Mouse (Mus musculus) embryonic facial prominence, embryonic 10.5 days (tissue): ENCODE results near the gene Cib1. TPM values are rescaled to one million over a fixed set of nuclear protein-coding genes. Genes with fewer than 3 reads are reported as not detected.

Experiments
- DNase-seq: peaks from one replicate; pipeline ENCODE4 v3.0.0-alpha.2; 2017; ENCODE audit warnings: low spot score
- H3K27ac ChIP-seq: fragments of 300-500 bp; sonication (generic); replicated peaks from 2 replicates; pipeline ENCODE4 v1.5.1; 2016; ENCODE audit warnings: mild to moderate bottlenecking
- H3K27me3 ChIP-seq: fragments of 300-500 bp; sonication (generic); replicated peaks from 2 replicates; pipeline ENCODE4 v1.6.1; 2016; ENCODE audit warnings: low read depth, mild to moderate bottlenecking; ENCODE audit not compliant: poor library complexity, severe bottlenecking
- H3K36me3 ChIP-seq: fragments of 300-500 bp; sonication (generic); replicated peaks from 2 replicates; pipeline ENCODE4 v1.6.1; 2016; ENCODE audit warnings: mild to moderate bottlenecking, moderate library complexity
- H3K4me1 ChIP-seq: fragments of 300-500 bp; sonication (generic); 2 replicates; pipeline ENCODE4 v1.6.1; 2016
- H3K4me3 ChIP-seq: fragments of 300-500 bp; sonication (generic); 2 replicates; pipeline ENCODE4 v1.5.1; 2016; ENCODE audit warnings: mild to moderate bottlenecking, moderate library complexity
- H3K9me3 ChIP-seq: fragments of 300-500 bp; sonication (generic); 2 replicates; pipeline ENCODE4 v1.6.1; 2016; ENCODE audit warnings: mild to moderate bottlenecking
- WGBS: fragments of 180-500 bp; shearing (Covaris S2); methylation state at CpG from one replicate; pipeline ENCODE4 v1.1.7; 2016; 5-methylcytosine and 5-hydroxymethylcytosine counted together
- polyA plus RNA-seq: library from polyadenylated mRNA; unstranded; fragments of >200 nt; fragmentation: Nextera tagmentation; extraction: Ambion mirVana; gene quantifications from 2 replicates; pipeline ENCODE4 v1.2.1, GENCODE M21; 2016

Gene Cib1
- 67.4 and 70.8 TPM in 2 replicates for polyA plus RNA-seq

DNA sequence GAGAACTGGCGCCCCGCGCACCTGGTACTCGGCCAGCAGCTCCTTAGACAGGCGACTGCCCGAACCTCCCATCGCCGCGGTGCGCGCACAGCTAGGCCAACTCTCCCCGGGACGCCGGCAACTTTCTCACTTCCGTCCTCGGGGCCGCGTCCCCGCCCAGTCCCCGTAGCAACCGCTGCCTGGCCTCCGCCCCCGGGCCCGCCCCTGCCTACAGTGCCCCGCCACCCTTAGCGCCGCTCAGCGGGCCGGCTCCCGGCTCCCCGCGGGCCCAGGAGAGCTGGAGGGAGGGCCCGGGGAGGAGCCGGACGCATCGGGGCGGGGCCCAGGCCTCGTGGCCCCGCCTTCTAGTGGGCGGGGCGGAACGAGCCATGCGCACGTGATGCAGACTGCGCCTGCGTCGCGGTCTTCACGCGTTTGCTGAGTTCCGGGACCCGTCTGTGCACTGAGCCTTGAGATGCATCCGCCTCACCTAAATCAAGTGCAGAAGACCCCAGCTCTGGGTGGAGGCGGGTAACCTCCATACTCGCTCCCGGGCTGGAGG, at the start of gene Cib1, which contains the start of gene Gdpgp1:
Gene Cib1, minus strand, starts transcription at position 325 of the 541 bp plus-strand sequence.
Gene Gdpgp1, plus strand, starts transcription at position 377 of the 541 bp plus-strand sequence.
- peak within 1 kb of the TSS; percentile 82 for H3K27ac ChIP-seq
- WGBS = under 1% methylated on average over 56 of the region's 56 CpGs

GRCm38 (mm10) chr7:80281646-80282045, 49.0 kb upstream of the Cib1 start:
- DNase-seq = no peak
- Histone ChIP-seq H3K9me3 (no peaks in the 10 kb centered on the region), H3K27me3 (no peaks in the 10 kb centered on the region), H3K4me1 (no peaks in the 10 kb centered on the region), H3K36me3 (peaks cover 90% of the 10 kb centered on the region), H3K4me3 (no peak overlapping the region), H3K27ac (no peak overlapping the region)
- 92% methylated on average over 3 of the region's 3 CpGs for WGBS

More for the DNA sequence above, at the start of gene Cib1, which contains the start of gene Gdpgp1:
- peak; percentile 98 for DNase-seq
- no peaks in the 10 kb centered on the region for H3K9me3 ChIP-seq
- peaks cover 15% of the 10 kb centered on the region for H3K27me3 ChIP-seq
- H3K4me1 ChIP-seq = peaks cover 34% of the 10 kb centered on the region
- peaks cover 11% of the 10 kb centered on the region for H3K36me3 ChIP-seq
- peak within 1 kb of the TSS; percentile 76 for H3K4me3 ChIP-seq

DNA sequence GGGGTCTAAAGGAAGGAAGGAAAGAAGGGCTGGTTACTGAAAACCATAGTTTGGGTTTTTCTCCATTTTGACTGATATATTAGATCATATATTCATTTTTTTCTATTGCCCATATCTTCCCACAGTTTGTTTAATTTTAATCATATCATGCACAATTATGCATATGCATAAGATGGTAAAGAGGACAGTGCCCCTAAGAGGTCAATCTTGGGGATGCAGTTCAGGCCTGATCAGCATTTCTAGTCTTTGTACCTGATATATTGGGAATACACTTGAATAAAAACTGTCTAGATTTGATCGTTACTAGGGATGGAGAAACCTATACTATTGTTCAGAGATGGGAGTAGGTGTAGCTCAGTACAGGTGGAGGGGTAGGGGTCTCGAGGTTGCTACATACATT, 48.4 kb upstream of the Cib1 start:
- H3K27me3 ChIP-seq = no peaks in the 10 kb centered on the region
- H3K9me3 ChIP-seq = no peaks in the 10 kb centered on the region
- H3K4me3 ChIP-seq = no peak overlapping the region
- no peak for DNase-seq
- H3K4me1 ChIP-seq = no peaks in the 10 kb centered on the region
- no peak overlapping the region for H3K27ac ChIP-seq
- WGBS = 88% methylated on average over 2 of the region's 2 CpGs
- peaks cover 90% of the 10 kb centered on the region for H3K36me3 ChIP-seq

DNA sequence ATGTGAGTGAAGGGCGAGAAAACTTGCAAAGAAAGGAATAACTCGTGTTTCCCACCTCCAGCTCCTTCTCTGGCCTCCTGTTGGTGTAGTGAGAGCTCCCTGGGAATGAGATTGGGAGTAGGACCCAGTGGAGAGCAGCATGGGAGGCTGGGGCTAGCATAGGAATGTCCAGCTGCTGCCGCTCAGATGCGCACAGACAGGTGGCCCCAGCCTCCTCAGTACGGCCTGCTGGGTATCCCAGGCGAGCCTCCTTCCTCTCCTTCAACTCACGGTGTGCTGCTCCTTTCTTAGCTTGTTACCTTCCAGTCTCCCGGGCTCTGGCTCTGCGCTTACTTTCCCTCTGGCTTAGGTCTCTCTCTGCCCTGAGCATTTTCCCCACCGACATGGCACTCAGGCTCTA, 47.4 kb upstream of the Cib1 start:
- no peak for DNase-seq
- no peaks in the 10 kb centered on the region for H3K4me1 ChIP-seq
- H3K9me3 ChIP-seq = peaks cover 3% of the 10 kb centered on the region
- no peak overlapping the region for H3K27ac ChIP-seq
- H3K27me3 ChIP-seq = no peaks in the 10 kb centered on the region
- 85% methylated on average over 10 of the region's 10 CpGs for WGBS
- no peak overlapping the region for H3K4me3 ChIP-seq
- peaks cover 89% of the 10 kb centered on the region for H3K36me3 ChIP-seq

DNA sequence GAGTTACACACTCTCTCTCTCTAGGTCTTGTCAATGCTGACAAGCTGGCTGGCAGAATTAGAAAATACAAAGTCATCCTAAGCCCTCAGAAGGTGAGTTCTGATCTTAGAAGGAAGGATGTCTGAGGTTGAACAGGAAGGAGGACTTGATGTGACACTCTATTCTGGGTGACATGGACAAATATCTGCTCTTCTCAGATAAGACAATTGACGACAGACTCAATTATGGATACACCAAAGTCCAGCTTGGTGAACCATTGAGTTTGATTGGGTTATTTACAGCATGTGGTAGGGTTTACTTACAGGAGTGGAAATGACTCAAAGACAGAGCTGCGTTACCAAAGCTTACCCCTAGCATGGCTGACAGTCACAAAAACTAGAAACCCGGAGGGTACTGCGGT, 43.8 kb upstream of the Cib1 start:
- Histone ChIP-seq H3K9me3 (peaks cover 17% of the 10 kb centered on the region), H3K36me3 (peaks cover 93% of the 10 kb centered on the region), H3K4me3 (no peak overlapping the region), H3K4me1 (no peaks in the 10 kb centered on the region), H3K27me3 (no peaks in the 10 kb centered on the region), H3K27ac (no peak overlapping the region)
- 96% methylated on average over 4 of the region's 4 CpGs for WGBS
- DNase-seq = no peak

DNA sequence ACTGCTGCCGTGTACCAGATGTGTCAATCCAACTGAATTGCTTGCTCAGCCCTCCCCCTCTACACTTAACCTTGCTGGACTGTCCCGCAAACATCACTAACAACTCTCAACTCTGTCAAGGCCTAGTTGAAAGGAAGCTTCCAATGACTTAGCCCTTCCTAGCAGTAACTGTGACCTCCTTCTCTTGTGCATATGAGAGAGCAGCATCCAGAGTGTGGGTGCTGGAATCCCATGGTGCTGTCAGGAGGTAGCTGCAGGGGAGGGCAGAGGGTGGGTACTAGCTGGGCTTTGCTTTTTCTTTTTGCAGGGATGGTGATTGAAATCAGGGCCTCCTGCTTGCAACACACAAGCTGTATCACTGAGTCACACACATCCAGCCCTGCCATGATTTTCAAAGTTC, 40.8 kb upstream of the Cib1 start:
- Histone ChIP-seq H3K36me3 (peaks cover 69% of the 10 kb centered on the region), H3K4me3 (no peak overlapping the region), H3K9me3 (peaks cover 17% of the 10 kb centered on the region), H3K27ac (no peak overlapping the region), H3K27me3 (no peaks in the 10 kb centered on the region), H3K4me1 (peaks cover 20% of the 10 kb centered on the region)
- no peak for DNase-seq
- WGBS = 93% methylated on average over 2 of the region's 2 CpGs

GRCm38 (mm10) chr7:80269751-80270255, 37.2 kb upstream of the Cib1 start:
- peak overlapping the region; percentile 84 for H3K27ac ChIP-seq
- H3K4me3 ChIP-seq = peak overlapping the region; percentile 92
- no peaks in the 10 kb centered on the region for H3K27me3 ChIP-seq
- 1% methylated on average over 23 of the region's 23 CpGs for WGBS
- peaks cover 12% of the 10 kb centered on the region for H3K9me3 ChIP-seq
- peaks cover 22% of the 10 kb centered on the region for H3K4me1 ChIP-seq
- no peak for DNase-seq
- peaks cover 60% of the 10 kb centered on the region for H3K36me3 ChIP-seq

DNA sequence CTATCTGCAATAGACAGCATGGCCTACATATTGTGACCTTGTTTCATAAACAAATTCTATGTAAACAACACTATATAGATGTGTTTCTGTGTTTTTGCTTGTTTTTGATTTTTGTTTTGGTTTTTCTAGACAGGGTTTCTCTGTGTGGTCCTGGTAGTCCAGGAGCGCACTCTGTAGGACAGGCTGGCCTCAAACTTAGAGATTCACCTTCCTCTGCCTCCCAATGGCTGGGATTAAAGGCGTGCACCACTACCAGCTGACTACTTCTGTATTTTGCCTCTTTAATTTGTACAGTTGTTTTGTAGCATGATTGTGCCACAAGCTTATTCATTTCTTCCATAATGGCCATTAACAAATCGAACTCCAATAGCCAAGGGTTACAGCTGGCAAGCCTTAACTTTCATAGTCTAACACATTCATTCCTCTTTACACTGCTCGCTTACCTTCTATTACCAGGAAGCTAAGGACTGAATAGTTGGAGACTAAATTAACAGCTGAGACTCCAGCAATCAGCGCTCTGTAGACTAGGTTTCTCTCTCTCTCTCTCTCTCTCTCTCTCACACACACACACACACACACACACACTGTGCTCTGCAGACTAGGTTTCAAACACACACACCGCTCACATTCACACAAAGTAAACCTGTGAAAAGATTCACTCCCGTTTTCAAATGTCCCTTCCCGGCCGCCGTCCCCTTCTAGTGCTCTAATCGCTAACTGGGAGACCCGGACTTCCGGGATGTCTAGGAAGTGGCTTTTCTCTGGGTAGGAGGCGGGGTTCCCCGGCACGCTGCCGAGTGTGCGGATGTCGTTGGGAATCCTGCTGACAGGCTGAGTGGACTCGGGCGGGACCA, 36.5 kb upstream of the Cib1 start, which contains the start of gene Vps33b:
Gene Vps33b, plus strand, starts transcription at position 753 of the 854 bp plus-strand sequence.
- H3K4me1 ChIP-seq = peaks cover 22% of the 10 kb centered on the region
- 5% methylated on average over 21 of the region's 21 CpGs for WGBS
- H3K4me3 ChIP-seq = peak within 1 kb of the TSS; percentile 92
- H3K36me3 ChIP-seq = peaks cover 60% of the 10 kb centered on the region
- peaks cover 5% of the 10 kb centered on the region for H3K9me3 ChIP-seq
- H3K27me3 ChIP-seq = no peaks in the 10 kb centered on the region
- peak; percentile 93 for DNase-seq
- peak within 1 kb of the TSS; percentile 84 for H3K27ac ChIP-seq

DNA sequence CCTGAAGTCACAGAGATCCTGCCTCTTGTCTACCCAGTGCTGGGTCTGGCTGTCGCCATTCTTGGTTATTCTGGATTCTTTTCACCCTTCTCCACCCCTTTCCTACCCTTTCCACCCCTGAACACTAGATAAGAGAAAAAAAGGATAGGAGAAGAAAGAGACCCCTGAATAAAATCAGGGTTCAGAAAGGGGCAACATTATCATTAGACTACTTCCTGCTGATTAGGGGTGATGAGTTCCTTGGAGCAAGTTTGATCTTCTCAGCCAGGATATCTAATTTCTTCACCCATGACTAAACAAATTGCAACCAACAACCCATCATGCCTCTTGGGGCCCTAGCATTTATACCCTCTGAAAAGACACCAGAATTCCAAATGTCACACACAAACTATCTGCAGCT, 35.2 kb upstream of the Cib1 start:
- H3K36me3 ChIP-seq = peaks cover 58% of the 10 kb centered on the region
- H3K9me3 ChIP-seq = no peaks in the 10 kb centered on the region
- no peak for DNase-seq
- WGBS = 69% methylated on average over 1 of the region's 1 CpGs
- no peak overlapping the region for H3K4me3 ChIP-seq
- H3K27ac ChIP-seq = no peak overlapping the region
- no peaks in the 10 kb centered on the region for H3K27me3 ChIP-seq
- peaks cover 22% of the 10 kb centered on the region for H3K4me1 ChIP-seq

- H3K9me3 ChIP-seq = no peaks in the 10 kb centered on the region
- H3K27me3 ChIP-seq = peaks cover 1% of the 10 kb centered on the region; the same call in 1 of the 2 replicates
- no peak for DNase-seq
- peaks cover 44% of the 10 kb centered on the region for H3K36me3 ChIP-seq
- peaks cover 26% of the 10 kb centered on the region for H3K4me1 ChIP-seq
- no peak overlapping the region for H3K4me3 ChIP-seq
- no peak overlapping the region for H3K27ac ChIP-seq
- 96% methylated on average over 12 of the region's 12 CpGs for WGBS
Observed at GRCm38 (mm10) chr7:80264606-80265005, 32.0 kb upstream of the Cib1 start.

GRCm38 (mm10) chr7:80261372-80261990, 28.9 kb upstream of the Cib1 start:
- Histone ChIP-seq H3K27ac (peak overlapping the region; percentile 89), H3K9me3 (no peaks in the 10 kb centered on the region), H3K4me1 (peaks cover 17% of the 10 kb centered on the region), H3K4me3 (peak overlapping the region; percentile 75), H3K27me3 (peaks cover 28% of the 10 kb centered on the region), H3K36me3 (peaks cover 35% of the 10 kb centered on the region)
- DNase-seq = peak; percentile 25
- WGBS = under 1% methylated on average over 32 of the region's 32 CpGs

GRCm38 (mm10) chr7:80260625-80261371, 28.2 kb upstream of the Cib1 start, which contains the start of gene Ngrn:
Gene Ngrn, plus strand, starts transcription at chr7:80261215.
- peak within 1 kb of the TSS; percentile 89 for H3K27ac ChIP-seq
- H3K9me3 ChIP-seq = no peaks in the 10 kb centered on the region
- H3K27me3 ChIP-seq = peaks cover 31% of the 10 kb centered on the region
- WGBS = 25% methylated on average over 40 of the region's 40 CpGs
- peak; percentile 88 for DNase-seq
- peak within 1 kb of the TSS; percentile 75 for H3K4me3 ChIP-seq
- H3K4me1 ChIP-seq = peaks cover 17% of the 10 kb centered on the region
- peaks cover 28% of the 10 kb centered on the region for H3K36me3 ChIP-seq
